Mouse (Mus musculus) liver, postnatal 0 days (tissue): ENCODE data around the gene Begain.

ENCODE experiments used
- CTCF ChIP-seq: sonication (generic); IDR thresholded peaks from 2 replicates; pipeline ENCODE4 v1.5.1; 2016; ENCODE audit warnings: antibody characterized with exemption, low read depth
- EP300 ChIP-seq: IDR thresholded peaks from 2 replicates; pipeline ENCODE4 v1.6.1; 2016; ENCODE audit warnings: antibody characterized with exemption, low read depth, mild to moderate bottlenecking

DNA sequence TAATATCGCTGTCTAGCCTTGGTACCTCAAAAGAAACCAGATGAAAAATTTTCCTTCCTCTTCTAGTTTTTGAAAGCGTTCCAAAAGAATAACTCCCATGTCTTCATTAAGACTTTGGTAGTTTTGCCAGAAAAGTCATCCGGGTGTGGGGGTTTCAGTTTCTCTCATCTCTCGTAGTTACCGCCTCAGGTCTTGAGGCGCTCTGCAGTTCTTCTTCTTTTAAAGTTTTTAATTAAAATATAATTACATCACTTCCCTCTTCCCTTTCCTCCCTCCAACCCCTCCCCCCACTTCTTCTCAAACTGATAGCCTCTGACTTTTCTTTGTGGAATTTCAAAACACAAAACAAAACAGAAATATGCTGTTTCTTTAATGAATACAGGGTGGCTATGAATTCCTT lies 6.1 kb upstream of the Begain start:
- TF ChIP-seq EP300: no peak
- TF ChIP-seq CTCF: no peak
